Mouse (Mus musculus) frontal cortex, postnatal 10 days (tissue): ENCODE measurements around the gene Pelp1.
A peak's percentile ranks its signal among the peaks of the same experiment; 100 is the strongest.
"Not testable (repeated sequence)": the region's sequence is repeated elsewhere in the genome, so short reads cannot be mapped to it uniquely, and the experiment has no call there.

ENCODE experiments used
- DNase-seq, 2 experiments: peaks; one replicate each; pipeline ENCODE4 v3.0.0; 2022; ENCODE audit warnings: low spot score in 2 of 2, mixed read lengths in 1 of 2

Pelp1 gene

GRCm38 (mm10) chr11:70426598-70426997 is 16.8 kb upstream of the Pelp1 start:
- DNase-seq = not testable (repeated sequence)

- no peak for DNase-seq
Measured at GRCm38 (mm10) chr11:70419486-70419885, 9.7 kb upstream of the Pelp1 start.

GRCm38 (mm10) chr11:70418199-70418598 is 8.4 kb upstream of the Pelp1 start:
- no peak for DNase-seq

GRCm38 (mm10) chr11:70413961-70414360 is 4.1 kb upstream of the Pelp1 start:
- peak in 1 of 2 experiments; percentile 62 for DNase-seq

GRCm38 (mm10) chr11:70412591-70412990 is 2.8 kb upstream of the Pelp1 start:
- DNase-seq = no peak

- DNase-seq = no peak
Measured at GRCm38 (mm10) chr11:70410297-70410643, 439 bp upstream of the Pelp1 start.

GRCm38 (mm10) chr11:70403598-70403997 is 6.2 kb downstream of the Pelp1 start:
- no peak for DNase-seq

- no peak for DNase-seq
Measured at GRCm38 (mm10) chr11:70389421-70389820, 20.4 kb downstream of the Pelp1 start.

GRCm38 (mm10) chr11:70387436-70387835 is 22.4 kb downstream of the Pelp1 start:
- DNase-seq = no peak

GRCm38 (mm10) chr11:70384136-70384535 is 25.7 kb downstream of the Pelp1 start:
- DNase-seq = no peak

GRCm38 (mm10) chr11:70381330-70381729 is 28.5 kb downstream of the Pelp1 start:
- no peak for DNase-seq

- no peak for DNase-seq
Measured at GRCm38 (mm10) chr11:70380478-70381005, 29.3 kb downstream of the Pelp1 start.

- DNase-seq = no peak
Measured at GRCm38 (mm10) chr11:70376054-70376453, 33.8 kb downstream of the Pelp1 start.

- no peak for DNase-seq
Measured at GRCm38 (mm10) chr11:70374302-70374701, 35.5 kb downstream of the Pelp1 start.

GRCm38 (mm10) chr11:70372849-70373557 is 36.8 kb downstream of the Pelp1 start:
- DNase-seq = no peak

GRCm38 (mm10) chr11:70372396-70372795 is 37.4 kb downstream of the Pelp1 start:
- no peak for DNase-seq

GRCm38 (mm10) chr11:70368626-70369025 is 41.2 kb downstream of the Pelp1 start:
- not testable (repeated sequence) for DNase-seq

- not testable (repeated sequence) for DNase-seq
Measured at GRCm38 (mm10) chr11:70367701-70368100, 42.1 kb downstream of the Pelp1 start.

- DNase-seq = no peak
Measured at GRCm38 (mm10) chr11:70351868-70352267, 58.0 kb downstream of the Pelp1 start, which contains the start of gene Alox15. Gene Alox15, minus strand, starts transcription at chr11:70352031.

- no peak for DNase-seq
Measured at GRCm38 (mm10) chr11:70348630-70349029, 61.2 kb downstream of the Pelp1 start.

GRCm38 (mm10) chr11:70347861-70348260 is 62.0 kb downstream of the Pelp1 start:
- DNase-seq = no peak

GRCm38 (mm10) chr11:70345546-70345945 is 64.3 kb downstream of the Pelp1 start:
- no peak for DNase-seq

GRCm38 (mm10) chr11:70345061-70345460 is 64.8 kb downstream of the Pelp1 start:
- no peak for DNase-seq
